Mouse (Mus musculus) heart, embryonic 14.5 days (tissue): ENCODE measurements around the gene Gm8113. TPM values are rescaled to one million over a fixed set of nuclear protein-coding genes. Genes with fewer than 3 reads are reported as not detected.
"Not testable (repeated sequence)": the region's sequence is repeated elsewhere in the genome, so short reads cannot be mapped to it uniquely, and the experiment has no call there.

Source experiments
- ATAC-seq: fragments of 200-750 bp; cut with Nextera tagmentation; 2 replicates; pipeline ENCODE4 v1.8.0; 2017; ENCODE audit warnings: low read depth, moderate TSS enrichment; ENCODE audit not compliant: insufficient number of reproducible peaks, insufficient read depth, low FRiP score
- H3K27ac ChIP-seq, 2 experiments: fragments of 200-500 bp in 1 of 2; fragments of 300-500 bp in 1 of 2; sonication (generic) in 1 of 2; replicated peaks in 1 of 2; 2 replicates each; pipeline ENCODE4 v1.5.1; 2012 to 2014; ENCODE audit warnings: low read depth in 2 of 2, low read length in 2 of 2, control low read depth in 1 of 2, mild to moderate bottlenecking in 1 of 2, mixed read lengths in 1 of 2; ENCODE audit not compliant: control insufficient read depth in 1 of 2, insufficient read depth in 1 of 2
- H3K27me3 ChIP-seq: fragments of 300-500 bp; sonication (generic); 2 replicates; pipeline ENCODE4 v1.6.1; 2014; ENCODE audit warnings: mild to moderate bottlenecking, low read length, control low read depth; ENCODE audit not compliant: control insufficient read depth, insufficient read depth
- H3K36me3 ChIP-seq: fragments of 300-500 bp; sonication (generic); 2 replicates; pipeline ENCODE4 v1.6.1; 2014; ENCODE audit warnings: mild to moderate bottlenecking, control low read depth, low read length, mixed read lengths; ENCODE audit not compliant: control insufficient read depth, insufficient read depth
- H3K4me1 ChIP-seq, 2 experiments: fragments of 200-500 bp in 1 of 2; fragments of 300-500 bp in 1 of 2; sonication (generic) in 1 of 2; 2 replicates each; pipeline ENCODE4 v1.6.1; 2012 to 2014; ENCODE audit warnings: low read length in 2 of 2, control low read depth in 1 of 2, mixed read lengths in 1 of 2; ENCODE audit not compliant: control insufficient read depth in 2 of 2, insufficient read depth in 2 of 2
- H3K4me2 ChIP-seq: fragments of 300-500 bp; sonication (generic); 2 replicates; pipeline ENCODE4 v1.6.1; 2014; ENCODE audit warnings: mild to moderate bottlenecking, low read length
- H3K4me3 ChIP-seq, 2 experiments: fragments of 200-500 bp in 1 of 2; fragments of 300-500 bp in 1 of 2; sonication (generic) in 1 of 2; 2 replicates each; pipeline ENCODE4 v1.5.1; 2012 to 2014; ENCODE audit warnings: low read length in 2 of 2, mild to moderate bottlenecking in 2 of 2, control low read depth in 1 of 2, low read depth in 1 of 2, moderate library complexity in 1 of 2; ENCODE audit not compliant: control insufficient read depth in 1 of 2, insufficient read depth in 1 of 2
- H3K9ac ChIP-seq: fragments of 300-500 bp; sonication (generic); 2 replicates; pipeline ENCODE4 v1.6.1; 2014; ENCODE audit warnings: mild to moderate bottlenecking, low read length
- H3K9me3 ChIP-seq: fragments of 300-500 bp; sonication (generic); 2 replicates; pipeline ENCODE4 v1.6.1; 2016; ENCODE audit warnings: low read length, control low read depth; ENCODE audit not compliant: control insufficient read depth
- WGBS: fragments of 180-500 bp; shearing (Covaris S2); extraction: QIAGEN DNeasy Blood & Tissue Kit; methylation state at CpG from one replicate; pipeline ENCODE4 v1.1.7; 2014; 5-methylcytosine and 5-hydroxymethylcytosine counted together
- polyA plus RNA-seq: library from polyadenylated mRNA; unstranded; fragments of >200 nt; fragmentation: Nextera tagmentation; extraction: Ambion mirVana; gene quantifications from 2 replicates; pipeline ENCODE4 v1.2.1, GENCODE M21; 2014

Gene Gm8113
- polyA plus RNA-seq, 1 experiment from 2014 or later = 37.9 TPM

GRCm38 (mm10) chr14:43918214-43918613 is 7.0 kb upstream of the Gm8113 start:
- not testable (repeated sequence) for H3K27me3 ChIP-seq, H3K4me2 ChIP-seq, H3K4me1 ChIP-seq, H3K4me3 ChIP-seq, ATAC-seq, H3K9ac ChIP-seq, H3K27ac ChIP-seq, H3K36me3 ChIP-seq, H3K9me3 ChIP-seq

GRCm38 (mm10) chr14:43923459-43923858 is 1.7 kb upstream of the Gm8113 start, which contains the start of gene Ear10:
TSS of gene Ear10 (minus strand) at chr14:43923559.
- not testable (repeated sequence) for H3K4me2 ChIP-seq, H3K4me1 ChIP-seq, H3K27me3 ChIP-seq, ATAC-seq, H3K9me3 ChIP-seq, H3K4me3 ChIP-seq, H3K27ac ChIP-seq, H3K36me3 ChIP-seq, H3K9ac ChIP-seq
- 87% methylated on average over 3 of the region's 3 CpGs for WGBS

DNA sequence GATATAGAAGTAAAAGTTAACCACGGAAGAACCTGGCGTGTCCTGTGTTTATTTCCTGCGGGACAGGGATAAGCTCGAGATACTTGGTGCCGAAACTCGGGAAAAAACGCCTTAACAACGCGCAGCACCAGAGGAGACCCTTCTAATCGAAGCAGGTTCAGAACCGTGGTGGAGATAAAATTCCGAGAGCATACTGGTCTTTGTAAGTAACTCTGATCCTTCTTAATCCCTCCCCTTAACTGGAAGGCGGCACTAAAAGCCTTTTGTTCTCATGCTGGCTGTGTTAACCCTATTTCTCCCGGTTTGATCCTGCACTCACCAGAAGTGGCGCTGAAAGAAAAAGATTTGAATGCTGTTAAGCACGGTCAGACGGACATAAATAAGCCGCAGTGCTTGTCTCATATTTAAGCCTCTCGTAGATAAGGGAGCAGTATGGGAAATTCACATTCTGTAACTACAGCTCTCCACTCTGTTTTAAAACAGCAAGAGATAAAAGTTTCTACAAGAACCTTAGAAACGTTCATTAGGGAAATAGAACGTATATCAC is 287 bp downstream of the Gm8113 start:
- H3K4me3 ChIP-seq = peak overlapping the region; percentile 53 to 80
- peak overlapping the region; percentile 74 for H3K9ac ChIP-seq
- H3K9me3 ChIP-seq, H3K4me1 ChIP-seq, H3K36me3 ChIP-seq, H3K27me3 ChIP-seq, ATAC-seq: not testable (repeated sequence)
- WGBS = 3% methylated on average over 21 of the region's 21 CpGs
- peak overlapping the region; percentile 63 for H3K4me2 ChIP-seq
- peak overlapping the region; percentile 89 to 99 for H3K27ac ChIP-seq

- not testable (repeated sequence) for H3K9me3 ChIP-seq, H3K36me3 ChIP-seq, H3K4me1 ChIP-seq, H3K4me3 ChIP-seq, H3K9ac ChIP-seq, H3K27me3 ChIP-seq, ATAC-seq, H3K27ac ChIP-seq, H3K4me2 ChIP-seq
- 14% methylated on average over 8 of the region's 8 CpGs for WGBS
Measured at GRCm38 (mm10) chr14:43932991-43933390, 7.8 kb downstream of the Gm8113 start.

DNA sequence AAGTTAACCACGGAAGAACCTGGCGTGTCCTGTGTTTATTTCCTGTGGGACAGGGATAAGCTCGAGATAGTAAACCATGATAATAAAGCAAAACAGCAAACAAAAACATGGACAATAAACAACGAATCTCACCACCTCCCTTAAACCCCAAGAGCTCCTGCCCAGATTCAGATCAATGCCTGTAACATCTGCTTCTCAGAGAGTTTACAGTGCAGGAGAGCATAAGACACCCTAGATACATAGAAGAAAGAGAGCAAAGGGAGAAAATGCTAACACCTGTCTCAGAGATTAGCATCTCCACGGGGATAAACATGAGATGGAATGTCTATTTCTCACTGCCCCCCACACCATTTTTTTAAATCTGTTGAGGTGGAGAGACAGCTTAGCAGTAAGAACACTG is 8.2 kb downstream of the Gm8113 start:
- H3K4me1 ChIP-seq, ATAC-seq, H3K27ac ChIP-seq, H3K27me3 ChIP-seq, H3K36me3 ChIP-seq, H3K9ac ChIP-seq, H3K4me3 ChIP-seq, H3K4me2 ChIP-seq, H3K9me3 ChIP-seq: not testable (repeated sequence)
- WGBS = 48% methylated on average over 5 of the region's 5 CpGs

- H3K36me3 ChIP-seq, H3K27ac ChIP-seq, H3K4me1 ChIP-seq, H3K27me3 ChIP-seq, H3K9ac ChIP-seq, H3K4me2 ChIP-seq, H3K4me3 ChIP-seq, H3K9me3 ChIP-seq, ATAC-seq: not testable (repeated sequence)
- 50% methylated on average over 1 of the region's 2 CpGs for WGBS
Measured at GRCm38 (mm10) chr14:43953382-43953781, 28.2 kb downstream of the Gm8113 start.

GRCm38 (mm10) chr14:43955074-43955473 is 29.9 kb downstream of the Gm8113 start:
- not testable (repeated sequence) for ATAC-seq, H3K27me3 ChIP-seq, H3K4me2 ChIP-seq, H3K4me1 ChIP-seq, H3K36me3 ChIP-seq, H3K4me3 ChIP-seq, H3K27ac ChIP-seq, H3K9ac ChIP-seq, H3K9me3 ChIP-seq
- no CpG with 5 or more reads among the region's 1 CpGs for WGBS

DNA sequence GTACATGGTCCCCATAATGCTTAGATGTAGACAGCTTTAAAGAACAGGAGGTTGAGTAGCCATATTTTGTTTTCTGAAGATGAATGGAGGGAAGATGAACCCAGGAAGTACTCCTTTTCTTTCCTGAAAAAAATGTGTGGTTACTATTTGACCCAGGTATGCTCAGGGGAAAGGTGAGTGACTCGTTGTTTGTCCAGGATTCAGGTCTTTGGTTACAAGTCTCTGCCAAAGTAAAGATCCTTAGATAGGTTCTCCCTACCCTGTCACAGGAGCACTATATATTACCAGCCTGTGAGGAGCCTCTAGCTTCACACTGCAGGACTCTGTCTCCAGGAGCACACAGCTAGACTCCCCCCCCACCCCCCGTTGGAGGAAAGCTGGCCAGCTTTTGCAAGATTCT is 31.6 kb downstream of the Gm8113 start, which contains the start of gene Ang5:
Ang5 (plus strand) TSS at position 301 of the 400 bp plus-strand sequence.
- not testable (repeated sequence) for H3K9me3 ChIP-seq, H3K36me3 ChIP-seq, H3K27me3 ChIP-seq, H3K4me1 ChIP-seq, H3K9ac ChIP-seq, H3K4me2 ChIP-seq, H3K27ac ChIP-seq, H3K4me3 ChIP-seq, ATAC-seq
- no CpG with 5 or more reads among the region's 2 CpGs for WGBS
